Mouse (Mus musculus): ENCODE data around the gene Eef1a1.

GRCm38 (mm10) chr9:78531816-78532215, 42.9 kb upstream of the Eef1a1 start:
- TF ChIP-seq CTCF (IDR thresholded peaks at IDR 0.05; ENCODE audit: borderline replicate concordance, insufficient read depth, low read length) (no peak), POLR2A (IDR thresholded peaks at IDR 0.05; ENCODE audit: low read depth, low read length) (no peak)

Measured in embryonic fibroblast, embryonic 13.5 days (primary cell).